Comparison of ENCODE assay signal across 8 mouse cellular contexts in the genomic region with DNA sequence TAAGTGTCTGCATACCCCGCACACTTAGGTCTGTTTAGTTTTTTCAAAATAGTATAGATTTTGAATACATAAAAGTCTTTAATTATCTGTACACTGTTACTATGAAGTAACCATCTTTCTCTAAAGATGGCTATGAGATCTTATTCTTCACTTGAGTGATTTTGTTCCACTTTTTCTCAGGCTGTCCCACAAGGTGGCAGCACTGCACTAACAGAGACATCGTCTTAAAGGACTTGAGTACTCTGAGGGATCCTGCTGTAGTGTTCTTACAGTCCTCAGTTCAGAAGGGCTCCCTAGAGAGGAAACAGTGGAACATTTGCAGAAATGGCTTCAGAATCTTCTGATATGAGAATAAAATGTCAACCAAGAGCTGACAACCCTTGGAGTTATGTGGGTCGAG. TPM values are rescaled to one million over a fixed set of nuclear protein-coding genes. Genes with fewer than 3 reads are reported as not detected.
DNase-seq lines count a peak whose midpoint lies in the region; ATAC-seq and TF ChIP-seq lines count a peak whose summit lies in the region.

No protein-coding gene starts in this region.

- TF ChIP-seq POLR2A in cortical plate, adult 2 months (IDR thresholded peaks at IDR 0.05; ENCODE audit: extremely low read depth, insufficient read depth, low read length) = no peak

- peaks cover 67% of the 10 kb centered on the region for H3K36me3 ChIP-seq in forebrain, embryonic 14.5 days (ENCODE audit: control insufficient read depth, insufficient read depth, low read length)
- peaks cover 70% of the 10 kb centered on the region for H3K36me3 ChIP-seq in forebrain, embryonic 15.5 days

- ATAC-seq in forebrain, embryonic 14.5 days = no peak
- no peak for ATAC-seq in forebrain, embryonic 15.5 days (replicated peaks)

- no peaks in the 10 kb centered on the region for H3K9me3 ChIP-seq in forebrain, embryonic 14.5 days (replicated peaks; ENCODE audit: control insufficient read depth, low read length)
- no peaks in the 10 kb centered on the region for H3K9me3 ChIP-seq in forebrain, embryonic 15.5 days

- H3K9ac ChIP-seq in forebrain, embryonic 14.5 days (ENCODE audit: low read length) = no peak overlapping the region
- no peak overlapping the region for H3K9ac ChIP-seq in forebrain, embryonic 15.5 days (replicated peaks)

- H3K4me3 ChIP-seq in forebrain, embryonic 14.5 days (ENCODE audit: low read depth, low read length) = no peak overlapping the region
- no peak overlapping the region for H3K4me3 ChIP-seq in forebrain, embryonic 15.5 days
- no peak overlapping the region for H3K4me3 ChIP-seq in cortical plate, adult 2 months (ENCODE audit: insufficient read depth, low read length)

- peak; percentile 85 for DNase-seq in forebrain, embryonic 14.5 days (ENCODE audit: low spot score)
- DNase-seq in urinary bladder, postnatal 14 days (ENCODE audit: low spot score) = peak; percentile 51
- DNase-seq in urinary bladder, postnatal 10 days (ENCODE audit: low spot score) = no peak
- peak; percentile 56 to 73 for DNase-seq in kidney, postnatal 25 days
- peak; percentile 74 for DNase-seq in lung, postnatal 36 days
- DNase-seq in telencephalon, adult 2 months (ENCODE audit: low read depth, low spot score) = peak; percentile 54

- WGBS in forebrain, embryonic 14.5 days = 64% methylated on average over 3 of the region's 3 CpGs
- 58% methylated on average over 3 of the region's 3 CpGs for WGBS in forebrain, embryonic 15.5 days

- H3K4me2 ChIP-seq in forebrain, embryonic 14.5 days (ENCODE audit: low read length) = no peak overlapping the region
- H3K4me2 ChIP-seq in forebrain, embryonic 15.5 days (replicated peaks) = no peak overlapping the region

- H3K4me1 ChIP-seq in forebrain, embryonic 14.5 days (ENCODE audit: control insufficient read depth, insufficient read depth, low read length) = no peaks in the 10 kb centered on the region
- no peaks in the 10 kb centered on the region for H3K4me1 ChIP-seq in forebrain, embryonic 15.5 days
- H3K4me1 ChIP-seq in cortical plate, adult 2 months (ENCODE audit: control insufficient read depth, insufficient read depth, low read length) = no peaks in the 10 kb centered on the region

- no peak overlapping the region for H3K27ac ChIP-seq in forebrain, embryonic 14.5 days (ENCODE audit: low read depth, low read length)
- no peak overlapping the region for H3K27ac ChIP-seq in forebrain, embryonic 15.5 days (replicated peaks)
- no peak overlapping the region for H3K27ac ChIP-seq in cortical plate, adult 2 months (ENCODE audit: insufficient read depth, low read length)

- peak; percentile 60; the same call in 1 of the 2 replicates for TF ChIP-seq CTCF in cortical plate, adult 2 months (IDR thresholded peaks at IDR 0.05; ENCODE audit: extremely low read depth, insufficient read depth, low read length)

- no peaks in the 10 kb centered on the region for H3K27me3 ChIP-seq in forebrain, embryonic 14.5 days (replicated peaks; ENCODE audit: control insufficient read depth, insufficient read depth, low read length)
- H3K27me3 ChIP-seq in forebrain, embryonic 15.5 days = no peaks in the 10 kb centered on the region

RNA-seq across cellular contexts. Expression of gene Pex12, which starts 25.0 kb away (rescaled TPM):
- 18.0 and 23.3 TPM in 2 replicates for polyA plus RNA-seq in forebrain, embryonic 14.5 days (2014; fragmentation: Nextera tagmentation; extraction: Ambion mirVana)
- polyA plus RNA-seq in forebrain, embryonic 15.5 days (2015; fragmentation: Nextera tagmentation; extraction: Ambion mirVana) = 20.2 and 20.3 TPM in 2 replicates
- polyA plus RNA-seq in cortical plate, adult 2 months (2012; rRNA removed) = 7.0 and 7.3 TPM in 2 replicates

RNA-seq across cellular contexts. Expression of gene Ap2b1, which starts 28.6 kb away (rescaled TPM):
- polyA plus RNA-seq in forebrain, embryonic 14.5 days (2014; fragmentation: Nextera tagmentation; extraction: Ambion mirVana) = 107 and 139 TPM in 2 replicates
- polyA plus RNA-seq in forebrain, embryonic 15.5 days (2015; fragmentation: Nextera tagmentation; extraction: Ambion mirVana) = 106 and 107 TPM in 2 replicates
- 130 and 131 TPM in 2 replicates for polyA plus RNA-seq in cortical plate, adult 2 months (2012; rRNA removed)

RNA-seq across cellular contexts. Expression of gene Slfn14, which starts 40.9 kb away (rescaled TPM):
- polyA plus RNA-seq in forebrain, embryonic 14.5 days (2014; fragmentation: Nextera tagmentation; extraction: Ambion mirVana) = not detected in 2 replicates
- polyA plus RNA-seq in forebrain, embryonic 15.5 days (2015; fragmentation: Nextera tagmentation; extraction: Ambion mirVana) = 0.06 TPM in 1 of 2 replicates, not detected in the other
- not detected in 2 replicates for polyA plus RNA-seq in cortical plate, adult 2 months (2012; rRNA removed)
